Mouse (Mus musculus) large intestine, adult 2 months (tissue): ENCODE results near the gene Kcp. TPM values are rescaled to one million over a fixed set of nuclear protein-coding genes. Genes with fewer than 3 reads are reported as not detected.

Source experiments
- DNase-seq: peaks from one replicate; pipeline ENCODE4 v3.0.0-alpha.2; 2012; ENCODE audit warnings: low read depth, low spot score
- WGBS: fragments of 180-500 bp; shearing (Covaris S2); methylation state at CpG from one replicate; pipeline ENCODE4 v1.1.7; 2018; 5-methylcytosine and 5-hydroxymethylcytosine counted together
- polyA plus RNA-seq: library from polyadenylated mRNA; depleted of rRNA; stranded (reverse); fragments of >200 nt; gene quantifications from 2 replicates; pipeline ENCODE4 v1.2.3, GENCODE M21; 2012; rRNA removed

Gene Kcp
- 3.2 and 3.8 TPM in 2 replicates for polyA plus RNA-seq

DNA sequence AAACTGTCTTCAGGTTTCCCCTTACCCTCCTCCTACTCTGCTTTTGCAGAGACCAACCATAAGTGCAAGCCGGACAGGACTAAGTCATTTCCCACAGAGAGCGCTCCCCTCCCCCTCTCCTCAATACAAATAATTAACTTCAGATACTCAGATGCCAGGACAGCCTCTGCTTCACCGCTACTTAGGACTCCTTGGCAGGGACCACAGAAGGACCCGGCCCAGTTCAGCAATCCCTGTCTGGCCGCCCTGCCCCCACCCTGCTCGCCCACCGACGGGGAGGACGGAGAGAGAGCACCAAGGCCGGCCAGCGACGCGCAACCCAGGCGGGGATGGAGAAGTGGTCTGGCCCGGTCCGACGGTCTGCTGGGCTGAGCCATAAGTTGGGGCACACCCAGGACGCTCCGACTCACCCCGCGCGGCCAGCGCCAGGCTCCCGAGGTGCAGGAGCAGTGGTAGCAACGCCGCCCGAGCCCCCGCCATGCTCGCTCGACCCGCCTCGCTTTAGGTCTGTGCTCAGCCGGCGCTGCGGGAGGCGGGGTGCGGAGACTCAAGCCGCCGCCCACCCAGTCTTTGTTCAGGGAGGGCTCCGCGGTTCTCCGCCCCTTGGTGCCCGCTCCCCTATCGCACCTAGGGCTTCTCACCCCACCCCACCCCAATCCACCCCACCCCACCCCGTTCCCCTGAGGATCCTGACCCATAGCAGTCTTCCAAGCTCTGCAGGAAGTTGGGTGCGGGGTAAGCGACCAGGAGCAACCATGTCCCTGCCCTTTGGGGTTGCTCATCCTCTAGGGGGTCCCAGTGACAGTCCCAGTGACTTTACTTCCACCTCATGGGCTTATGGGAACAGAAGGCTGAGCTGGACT lies at the start of gene Kcp:
TSS of gene Kcp (minus strand) at position 506 of the 863 bp plus-strand sequence.
- 2% methylated on average over 47 of the region's 47 CpGs for WGBS
- no peak for DNase-seq

DNA sequence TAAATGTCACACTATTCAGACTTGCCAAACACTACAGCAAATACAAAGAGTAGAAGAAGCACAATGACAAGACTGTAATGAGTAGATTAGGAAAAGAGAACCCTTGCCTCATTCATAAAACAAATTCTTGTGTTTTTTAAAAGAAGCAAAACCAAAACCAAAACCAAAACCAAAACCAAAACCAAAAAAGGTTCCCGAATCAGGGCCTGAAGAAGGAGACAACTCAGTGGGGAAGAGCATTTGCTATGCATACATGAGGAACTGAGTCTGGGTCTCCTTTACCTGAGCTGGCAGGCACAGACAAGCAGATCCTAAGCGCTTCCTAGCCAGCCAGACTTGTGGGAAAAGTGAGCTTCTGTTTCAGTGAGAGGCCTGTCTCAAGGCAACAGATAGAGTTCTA lies 49.4 kb upstream of the Kcp start:
- DNase-seq = no peak
- WGBS = 69% methylated on average over 2 of the region's 2 CpGs

DNA sequence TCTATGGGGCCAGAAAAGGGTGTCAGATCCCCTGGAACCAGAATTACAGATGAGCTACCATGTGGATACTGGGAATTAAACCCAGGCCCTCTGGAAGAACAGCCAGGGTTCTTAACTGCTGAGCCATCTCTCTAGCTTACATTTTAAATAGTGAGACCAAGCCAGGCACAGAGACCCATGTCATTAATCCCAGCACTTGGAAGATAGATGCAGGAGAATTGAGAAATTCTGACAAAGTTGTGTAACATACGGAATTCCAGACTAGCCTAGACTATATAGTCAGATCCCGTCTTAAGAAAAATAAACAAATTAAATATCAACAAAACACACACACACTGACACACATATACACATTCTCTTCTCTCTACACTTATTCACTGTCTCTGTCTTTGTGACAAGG lies 44.8 kb upstream of the Kcp start:
- WGBS = 90% methylated on average over 2 of the region's 2 CpGs

DNA sequence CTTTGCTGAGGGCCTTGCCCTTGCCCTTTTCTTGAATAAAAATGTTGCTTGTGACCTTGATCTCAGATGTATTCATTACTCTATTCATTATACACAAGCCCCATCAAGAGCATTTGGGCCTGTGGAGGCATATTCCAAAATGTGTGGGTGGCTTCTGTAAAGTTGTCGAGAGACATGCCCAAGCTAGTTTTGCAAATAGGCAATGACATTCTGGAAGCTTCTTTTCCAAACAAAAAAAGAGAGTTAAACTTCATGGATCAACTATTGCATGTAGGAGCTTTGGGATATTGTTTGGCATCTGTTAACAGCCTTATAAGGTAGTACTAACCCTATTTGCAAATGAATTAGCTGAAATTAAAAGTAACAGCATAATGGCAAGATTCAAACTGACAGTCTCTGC lies 40.3 kb upstream of the Kcp start:
- DNase-seq = no peak
- WGBS = 93% methylated on average over 1 of the region's 1 CpGs

More for the DNA sequence above, 44.8 kb upstream of the Kcp start:
- DNase-seq = no peak

DNA sequence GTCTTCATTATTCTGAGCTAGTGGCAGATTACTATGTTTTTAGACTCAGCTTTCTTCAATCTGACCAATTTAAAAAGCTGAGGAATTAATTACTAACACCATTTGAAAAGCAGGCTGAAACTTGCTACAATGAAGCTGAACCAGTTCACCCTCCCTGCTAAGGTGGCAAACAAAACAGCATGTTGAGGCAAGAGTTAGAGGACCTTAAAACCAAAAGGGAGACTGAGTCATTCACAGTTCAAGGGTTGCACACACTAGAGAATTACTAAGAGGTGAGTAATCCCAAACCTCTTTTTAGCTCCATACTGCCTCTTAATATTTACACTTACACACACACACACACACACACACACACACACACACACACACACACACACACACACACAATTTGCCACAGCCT lies 39.8 kb upstream of the Kcp start:
- DNase-seq = no peak

DNA sequence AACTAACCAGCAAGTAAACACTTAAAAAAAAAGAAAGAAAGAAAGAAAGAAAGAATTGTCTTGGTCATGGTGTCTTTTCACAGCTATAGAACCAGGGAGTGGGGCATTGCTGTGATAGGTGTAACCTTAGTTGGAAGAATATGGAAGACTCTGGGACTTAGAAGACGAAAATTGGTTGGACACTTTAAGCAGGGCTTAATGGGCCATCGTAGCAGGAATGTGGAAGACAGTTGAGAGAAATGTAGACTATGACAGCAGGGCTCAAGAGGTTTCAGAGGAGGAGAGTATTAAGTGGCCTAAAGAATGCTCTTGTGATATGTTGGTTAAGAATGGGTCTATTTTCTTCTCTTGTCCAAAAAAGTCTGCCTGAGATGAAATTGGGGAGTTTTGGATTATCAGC lies 37.9 kb upstream of the Kcp start:
- no peak for DNase-seq
- WGBS = 97% methylated on average over 2 of the region's 2 CpGs

DNA sequence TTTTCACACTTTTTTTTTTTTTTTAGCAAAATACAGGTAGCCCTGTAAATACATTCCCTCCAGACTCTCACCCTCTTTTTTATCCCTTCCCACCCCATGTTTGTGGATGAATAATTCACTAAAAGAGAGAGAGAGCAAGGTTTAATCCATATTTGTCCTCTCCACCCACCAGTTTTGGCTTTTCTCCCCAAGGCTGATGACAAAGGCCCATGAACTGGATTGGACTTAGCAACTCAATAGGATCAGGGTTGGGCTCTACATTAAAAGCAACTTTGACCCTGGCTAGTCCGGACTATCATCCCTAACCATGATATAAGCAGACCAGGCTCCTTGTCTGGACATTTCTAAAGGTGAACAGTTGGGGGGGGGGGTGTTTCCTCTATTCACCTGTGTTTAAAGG lies 33.2 kb upstream of the Kcp start:
- DNase-seq = no peak
- 76% methylated on average over 1 of the region's 1 CpGs for WGBS

DNA sequence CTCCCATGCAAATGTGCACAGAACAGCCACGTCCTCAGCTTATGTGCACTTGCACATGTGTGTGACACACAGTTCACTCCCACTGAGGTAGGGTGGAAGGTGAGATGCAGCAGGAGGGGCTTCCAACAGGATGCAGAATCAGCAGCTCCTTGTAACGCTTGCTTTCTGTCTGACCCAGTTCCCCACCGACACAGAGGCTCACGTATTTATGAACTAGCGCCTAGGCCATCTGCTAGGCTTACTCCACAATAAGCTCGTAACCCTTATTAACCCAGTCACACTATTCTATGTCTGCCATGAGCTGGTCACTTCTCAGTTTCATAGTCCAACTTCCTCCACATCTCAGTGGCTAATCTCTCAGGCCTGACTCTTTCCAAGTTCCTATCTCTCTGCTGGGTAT lies 32.5 kb upstream of the Kcp start:
- no peak for DNase-seq
- 81% methylated on average over 6 of the region's 6 CpGs for WGBS

DNA sequence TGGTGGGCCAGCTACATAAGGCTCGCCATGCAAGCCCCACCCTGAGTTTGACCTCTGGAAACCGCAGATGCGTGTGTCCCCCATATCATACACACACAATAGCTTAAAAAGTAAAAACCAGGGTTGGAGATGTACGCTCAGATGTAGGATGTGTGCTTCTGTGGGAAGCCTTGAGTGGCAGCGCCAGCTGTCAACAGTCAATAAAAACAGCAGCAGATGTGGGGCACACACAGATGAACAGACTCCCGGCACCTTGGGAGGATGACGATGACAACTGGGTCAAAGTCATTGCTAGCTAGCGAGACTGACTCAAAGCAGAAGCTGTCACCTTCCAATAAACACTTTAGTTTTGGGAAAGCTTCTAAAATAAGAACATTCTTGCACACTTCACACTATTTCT lies 31.8 kb upstream of the Kcp start:
- no peak for DNase-seq
- WGBS = 87% methylated on average over 8 of the region's 8 CpGs

DNA sequence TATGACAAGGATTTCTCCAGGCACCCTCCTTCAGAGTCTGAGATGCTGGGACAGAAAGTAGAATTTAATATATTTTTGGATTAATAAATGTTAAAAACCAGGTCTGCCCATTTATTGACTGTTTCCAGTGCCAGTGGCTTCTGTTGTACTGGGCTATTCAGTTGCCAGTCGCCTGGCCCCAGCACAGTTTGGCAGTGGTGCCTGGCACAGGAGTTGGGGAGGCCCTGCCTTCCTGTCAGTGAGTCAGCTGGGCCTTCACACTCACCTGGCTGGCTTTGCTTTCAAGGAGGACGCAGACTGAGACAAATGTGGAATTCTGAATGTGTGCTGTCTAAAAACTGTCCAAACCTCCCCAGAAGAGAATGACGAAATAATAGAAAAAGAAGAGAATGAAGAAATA lies 29.5 kb upstream of the Kcp start:
- DNase-seq = no peak
- WGBS = 80% methylated on average over 3 of the region's 3 CpGs

DNA sequence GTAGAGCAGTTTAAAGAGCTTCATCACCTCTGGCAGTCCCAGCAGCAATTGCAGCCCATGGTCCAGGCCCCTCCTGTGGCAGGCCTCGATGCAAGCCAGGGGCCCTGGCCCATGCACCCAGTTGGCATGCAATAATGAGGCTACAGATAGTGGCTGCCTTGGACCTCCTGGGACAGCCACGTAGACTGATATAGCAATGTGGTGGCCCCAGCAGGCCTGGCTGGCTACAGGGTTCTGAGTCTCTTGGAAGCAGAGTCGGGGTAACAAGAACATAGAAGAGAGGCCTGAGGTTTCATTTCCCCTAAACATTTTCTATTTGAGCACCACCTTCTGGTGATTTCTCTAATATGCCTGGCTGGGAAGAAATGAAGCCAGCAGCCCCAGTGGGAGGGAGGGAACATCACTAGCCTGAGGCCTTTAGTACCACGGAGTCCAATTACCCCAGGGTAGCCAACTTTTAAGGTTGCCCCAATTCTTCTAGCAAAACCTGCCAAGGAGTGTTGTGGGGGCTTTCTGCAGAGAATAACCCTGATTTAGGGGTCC lies 29.0 kb upstream of the Kcp start:
- no peak for DNase-seq
- 64% methylated on average over 4 of the region's 4 CpGs for WGBS

DNA sequence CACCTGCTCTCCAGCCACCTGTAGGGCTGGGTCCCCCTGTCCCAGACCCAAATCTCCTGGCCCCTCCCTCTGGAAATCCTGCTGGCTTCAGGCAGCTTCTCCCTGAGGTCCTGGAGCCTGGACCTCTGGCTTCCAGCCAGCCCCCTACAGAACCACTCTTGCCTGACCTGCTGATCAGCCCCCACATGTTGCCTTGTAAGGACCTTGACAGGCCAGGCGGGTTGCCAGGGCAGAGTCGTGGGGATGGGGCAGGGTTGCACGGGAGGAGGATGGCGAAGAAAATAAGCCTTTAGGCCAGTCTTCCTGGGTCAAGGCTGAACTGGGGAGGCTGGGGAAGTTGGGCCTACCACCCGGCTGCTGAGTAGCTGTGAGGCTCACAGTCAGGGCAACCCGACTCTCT lies 27.6 kb upstream of the Kcp start:
- WGBS = 63% methylated on average over 6 of the region's 6 CpGs
- no peak for DNase-seq

DNA sequence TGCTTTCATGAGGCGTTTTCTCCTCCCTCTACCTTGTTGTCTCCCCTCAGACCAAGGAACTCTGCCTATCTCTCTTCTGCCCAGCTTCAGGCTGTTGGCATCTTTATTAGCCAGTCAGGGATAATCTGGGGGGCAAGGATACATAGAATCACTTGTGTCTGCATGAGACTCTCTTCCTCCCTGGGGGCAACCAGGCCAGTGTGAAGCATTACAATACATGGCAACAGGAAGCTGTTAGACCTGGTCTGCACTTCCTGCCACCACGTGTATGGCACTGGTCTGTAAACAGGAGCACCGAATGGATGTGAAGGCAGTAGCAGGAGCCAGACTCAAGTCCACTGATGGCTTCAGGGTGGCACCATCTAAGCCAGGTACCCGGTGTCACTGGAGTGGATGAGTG lies 22.3 kb upstream of the Kcp start:
- WGBS = 58% methylated on average over 4 of the region's 4 CpGs
- no peak for DNase-seq

DNA sequence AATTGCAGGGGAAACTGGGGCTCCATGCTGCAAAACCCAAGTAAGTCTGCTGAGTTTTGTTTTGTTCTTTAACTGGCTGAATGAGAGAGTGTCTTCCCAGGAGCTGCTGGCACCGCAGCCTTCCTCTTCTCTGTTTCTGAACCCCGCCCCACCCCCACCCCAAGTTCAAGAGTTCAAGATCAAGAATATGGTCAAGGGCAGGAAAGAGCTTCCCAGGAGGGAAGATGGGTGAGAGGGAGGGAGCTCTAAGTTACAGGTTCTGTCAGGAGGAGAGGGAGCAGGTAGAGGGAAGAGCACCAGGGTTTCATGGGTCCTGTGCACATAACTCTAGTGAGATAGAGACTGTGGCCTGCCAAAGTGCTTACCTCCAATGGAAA lies 21.7 kb upstream of the Kcp start:
- no peak for DNase-seq
- WGBS = 41% methylated on average over 2 of the region's 2 CpGs

DNA sequence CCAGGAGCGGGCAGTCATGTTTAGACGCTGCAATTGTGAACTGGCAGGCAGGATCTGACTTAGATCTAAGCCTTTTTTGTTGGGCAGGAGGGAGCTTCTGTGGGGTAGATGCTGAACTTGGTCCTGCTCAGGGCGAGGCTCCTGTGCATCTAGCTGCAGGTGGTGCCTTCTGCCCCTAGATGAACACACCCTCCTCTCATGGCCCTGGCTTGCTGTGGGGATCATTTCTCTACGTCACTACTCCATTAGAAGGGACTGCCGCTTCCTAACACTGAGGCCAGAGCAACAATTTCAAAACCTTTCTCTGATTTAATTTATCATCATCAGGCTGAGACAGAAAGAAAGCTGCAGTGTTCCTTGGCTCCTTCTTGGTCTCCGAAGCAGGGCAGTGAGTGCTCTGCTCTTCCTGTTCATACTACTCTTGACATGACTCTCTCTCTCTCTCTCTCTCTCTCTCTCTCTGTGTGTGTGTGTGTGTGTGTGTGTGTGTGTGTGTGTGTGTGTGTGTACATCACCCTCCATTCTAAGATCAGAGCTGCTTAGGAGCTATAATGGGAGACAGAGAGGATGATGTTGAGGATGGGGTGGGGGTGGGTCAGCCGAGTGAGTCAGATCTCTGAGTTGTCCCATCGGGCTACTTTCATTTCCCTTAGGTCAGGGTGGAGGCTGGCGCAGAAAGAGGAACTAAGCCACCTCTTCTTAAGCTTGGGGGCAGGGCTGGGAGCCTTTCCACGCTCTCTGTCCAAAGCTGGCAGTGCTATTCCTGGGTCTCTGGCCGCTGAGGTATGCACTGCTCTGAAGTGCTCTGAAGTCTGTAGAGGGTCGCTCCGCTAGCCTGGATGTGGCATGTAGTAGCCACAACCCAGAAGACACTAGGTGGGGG lies 21.1 kb upstream of the Kcp start:
- no peak for DNase-seq
- 30% methylated on average over 13 of the region's 13 CpGs for WGBS

DNA sequence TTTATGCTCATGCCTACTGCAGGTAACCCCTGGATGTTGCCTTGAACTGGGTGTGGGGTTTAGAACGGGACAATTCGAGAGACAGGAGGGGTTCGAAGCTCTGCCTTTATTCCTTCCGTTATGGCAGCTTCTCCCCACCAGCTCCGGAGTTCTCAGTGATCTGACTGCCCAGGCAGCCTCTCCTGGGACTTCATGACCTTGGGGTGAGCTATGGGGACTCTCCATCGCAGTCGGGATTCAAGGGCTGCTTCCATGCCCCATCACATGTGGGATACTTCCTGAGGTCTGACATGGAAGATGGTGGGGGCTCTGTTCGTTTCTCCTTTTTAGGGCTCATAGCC lies 20.4 kb upstream of the Kcp start:
- no peak for DNase-seq
- 12% methylated on average over 8 of the region's 8 CpGs for WGBS

DNA sequence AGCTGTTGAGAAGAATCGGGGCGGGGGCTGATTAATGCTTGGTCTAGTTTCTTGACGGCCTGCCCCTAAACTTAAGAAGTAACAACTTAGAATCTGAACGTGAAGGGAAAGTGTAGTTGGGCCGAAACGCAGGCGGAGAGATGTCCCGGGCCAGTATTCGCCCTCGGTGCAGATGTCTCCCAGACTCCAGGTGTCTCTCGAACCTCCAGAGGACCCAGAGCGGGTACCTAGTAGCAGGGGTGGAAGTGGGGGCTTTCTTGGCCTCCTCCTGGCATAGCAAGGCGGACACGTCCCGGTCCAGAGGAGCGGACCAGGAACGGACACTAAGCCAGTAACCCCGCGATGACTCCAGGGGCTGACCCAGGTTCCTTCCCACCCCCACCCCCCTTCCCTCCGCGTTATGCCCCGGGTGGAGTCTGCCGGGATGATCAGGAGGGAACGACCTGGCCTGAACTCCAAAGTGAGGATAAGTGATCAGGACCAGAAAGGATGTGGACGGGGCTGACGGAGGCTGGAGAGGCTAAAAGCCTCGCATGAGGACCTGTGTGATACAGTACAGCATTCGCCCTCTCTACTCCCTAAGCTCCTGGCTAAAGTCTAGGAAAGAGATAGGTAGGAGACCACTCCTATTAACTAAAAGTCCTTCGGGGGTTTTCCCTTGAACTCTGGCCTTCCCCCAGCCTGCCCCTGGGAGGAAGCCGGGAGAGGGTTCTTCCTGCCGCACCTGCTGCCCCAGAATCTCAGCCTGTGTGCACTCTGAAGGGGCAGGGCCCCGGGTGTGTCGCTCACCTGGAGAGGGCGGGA lies 19.8 kb upstream of the Kcp start:
- 5% methylated on average over 34 of the region's 34 CpGs for WGBS
- DNase-seq = peak; percentile 28

DNA sequence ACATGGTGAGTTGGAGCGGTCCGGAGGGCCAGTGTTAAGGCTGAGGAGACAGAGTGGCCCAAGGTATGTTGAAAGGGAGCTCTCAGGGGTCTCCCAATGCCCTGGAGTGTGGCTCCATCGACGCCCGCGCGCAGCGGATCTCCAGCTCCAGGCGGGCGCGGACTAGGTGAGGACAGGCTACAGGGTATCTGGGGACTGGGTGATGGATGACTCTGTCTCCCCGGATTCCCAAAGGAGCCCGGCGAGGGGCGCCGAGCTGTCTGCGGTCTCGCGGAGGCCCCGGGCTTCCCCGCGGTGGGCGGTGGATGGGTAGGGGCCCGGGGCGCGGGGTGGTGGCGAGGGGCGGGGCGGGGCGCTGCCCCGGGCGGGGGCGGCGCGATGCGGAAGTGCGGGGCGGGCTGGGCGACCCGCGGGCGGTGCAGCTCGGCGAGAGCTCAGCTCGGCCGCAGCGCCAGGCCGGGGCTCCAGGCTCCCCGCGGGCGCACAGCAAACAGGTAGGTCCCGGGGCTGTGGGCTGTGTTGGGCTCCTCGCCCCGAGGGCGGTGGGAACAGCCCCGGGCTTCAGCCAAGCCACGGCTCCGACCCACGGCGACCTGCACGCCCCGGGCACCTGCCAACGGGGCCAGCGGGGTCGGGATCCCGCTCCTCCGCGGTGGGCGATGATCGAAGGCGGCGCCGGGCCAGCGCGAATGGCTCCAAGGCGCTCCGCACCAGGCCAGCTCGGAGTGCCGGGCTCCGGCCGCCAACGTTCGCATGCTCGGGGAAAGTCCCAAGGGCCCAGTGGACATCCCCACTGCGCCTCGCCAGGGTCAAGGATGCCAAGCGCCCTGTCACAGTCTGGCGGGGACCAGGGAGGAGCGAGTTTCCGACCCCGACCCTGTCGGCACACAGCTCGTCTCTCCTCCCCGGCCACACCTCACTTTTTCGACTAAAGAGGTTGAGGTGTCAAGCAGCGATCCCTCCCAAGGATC lies 18.8 kb upstream of the Kcp start, which contains the start of gene Irf5:
TSS of gene Irf5 (plus strand) at position 345 of the 971 bp plus-strand sequence.
- 1% methylated on average over 87 of the region's 96 CpGs for WGBS
- DNase-seq = no peak

DNA sequence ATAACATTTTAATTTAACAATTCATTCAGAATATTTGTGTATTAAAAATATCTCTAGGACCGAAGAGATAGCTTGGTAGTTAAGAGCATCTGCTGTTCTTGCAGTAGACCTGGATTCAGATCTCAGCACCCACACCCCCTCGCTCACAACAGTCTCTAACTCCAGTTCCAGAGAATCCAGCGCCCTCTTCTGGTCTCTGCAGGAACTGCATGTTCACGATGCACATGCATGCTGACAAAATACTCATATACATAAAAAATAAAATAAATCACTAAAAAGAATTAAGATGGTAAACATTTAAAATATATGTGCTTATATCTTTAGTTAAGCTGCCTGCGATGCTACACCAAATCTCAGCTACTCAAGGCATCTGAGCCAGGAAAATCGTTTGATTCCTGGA lies 17.5 kb upstream of the Kcp start:
- no peak for DNase-seq

More for the DNA sequence above, 17.5 kb upstream of the Kcp start:
- 78% methylated on average over 6 of the region's 6 CpGs for WGBS
